Mouse (Mus musculus) small intestine, adult 2 months (tissue): Measurements from ENCODE around the gene Cabp4. TPM values are rescaled to one million over a fixed set of nuclear protein-coding genes. Genes with fewer than 3 reads are reported as not detected.

ENCODE experiments used
- H3K27ac ChIP-seq: fragments of 200-500 bp; 2 replicates; pipeline ENCODE4 v1.5.1; 2012; ENCODE audit warnings: low read depth, low read length, control low read depth, inconsistent platforms; ENCODE audit not compliant: insufficient read depth
- H3K27me3 ChIP-seq: fragments of 200-500 bp; 2 replicates; pipeline ENCODE4 v1.6.1; 2012; ENCODE audit warnings: mild to moderate bottlenecking, moderate library complexity, low read length, inconsistent platforms; ENCODE audit not compliant: control insufficient read depth, insufficient read depth
- H3K36me3 ChIP-seq: fragments of 200-500 bp; 2 replicates; pipeline ENCODE4 v1.6.1; 2012; ENCODE audit warnings: mild to moderate bottlenecking, low read length, control low read depth, inconsistent platforms; ENCODE audit not compliant: control insufficient read depth, insufficient read depth
- H3K4me1 ChIP-seq: fragments of 200-500 bp; 2 replicates; pipeline ENCODE4 v1.6.1; 2012; ENCODE audit warnings: low read length, inconsistent platforms, mixed read lengths; ENCODE audit not compliant: control insufficient read depth, insufficient read depth, insufficient read length
- H3K4me3 ChIP-seq: fragments of 200-500 bp; 2 replicates; pipeline ENCODE4 v1.5.1; 2012; ENCODE audit warnings: low read depth, mild to moderate bottlenecking, control low read depth, inconsistent platforms, low read length, moderate library complexity
- CTCF ChIP-seq: fragments of 200-500 bp; IDR thresholded peaks from 2 replicates; pipeline ENCODE4 v1.5.1; 2012; ENCODE audit warnings: low read depth, mild to moderate bottlenecking, control low read depth, inconsistent platforms, low read length, moderate library complexity, mixed read lengths; ENCODE audit not compliant: insufficient replicate concordance, insufficient read length; ENCODE audit errors: extremely low read depth
- POLR2A ChIP-seq: fragments of 200-500 bp; IDR thresholded peaks from 2 replicates; pipeline ENCODE4 v1.6.1; 2012; ENCODE audit warnings: low read depth, mild to moderate bottlenecking, control low read depth, inconsistent platforms, low read length, moderate library complexity
- WGBS: fragments of 180-500 bp; shearing (Covaris S2); methylation state at CpG from one replicate; pipeline ENCODE4 v1.1.7; 2018; 5-methylcytosine and 5-hydroxymethylcytosine counted together
- polyA plus RNA-seq: library from polyadenylated mRNA; depleted of rRNA; stranded (reverse); fragments of >200 nt; gene quantifications from 2 replicates; pipeline ENCODE4 v1.2.3, GENCODE M21; 2012

The Cabp4 gene
- polyA plus RNA-seq, 1 experiment, result 0.42 TPM

GRCm38 (mm10) chr19:4171393-4172290 lies 27.8 kb upstream of the Cabp4 start:
- H3K27me3 ChIP-seq, result no peaks in the 10 kb centered on the region
- H3K36me3 ChIP-seq, result no peaks in the 10 kb centered on the region
- H3K4me3 ChIP-seq, result no peak overlapping the region
- H3K4me1 ChIP-seq, result peaks cover 10% of the 10 kb centered on the region
- TF ChIP-seq POLR2A, result no peak; the same call in 1 of the 2 replicates
- no peak for TF ChIP-seq CTCF
- no peak overlapping the region for H3K27ac ChIP-seq
- 75% methylated on average over 13 of the region's 13 CpGs for WGBS

- Histone ChIP-seq H3K36me3 (no peaks in the 10 kb centered on the region), H3K27ac (no peak overlapping the region), H3K4me3 (no peak overlapping the region), H3K4me1 (peaks cover 10% of the 10 kb centered on the region), H3K27me3 (no peaks in the 10 kb centered on the region)
- 94% methylated on average over 10 of the region's 10 CpGs for WGBS
- TF ChIP-seq CTCF, result no peak
- no peak for TF ChIP-seq POLR2A
Observed at GRCm38 (mm10) chr19:4170723-4171392, 27.0 kb upstream of the Cabp4 start.

GRCm38 (mm10) chr19:4169810-4170209 lies 26.0 kb upstream of the Cabp4 start:
- Histone ChIP-seq H3K36me3 (no peaks in the 10 kb centered on the region), H3K27me3 (no peaks in the 10 kb centered on the region), H3K27ac (peak overlapping the region; percentile 72), H3K4me1 (peaks cover 7% of the 10 kb centered on the region), H3K4me3 (peak overlapping the region; percentile 70)
- TF ChIP-seq CTCF (no peak), POLR2A (no peak)
- whole genome bisulfite sequencing, result 4% methylated on average over 27 of the region's 27 CpGs

GRCm38 (mm10) chr19:4169378-4169784 lies 25.5 kb upstream of the Cabp4 start:
- Histone ChIP-seq H3K4me3 (peak overlapping the region; percentile 70), H3K4me1 (peaks cover 7% of the 10 kb centered on the region), H3K27me3 (no peaks in the 10 kb centered on the region), H3K27ac (peak overlapping the region; percentile 72), H3K36me3 (no peaks in the 10 kb centered on the region)
- WGBS, result under 1% methylated on average over 43 of the region's 43 CpGs
- peak; percentile 92 for TF ChIP-seq POLR2A
- peak; percentile 83 for TF ChIP-seq CTCF

- TF ChIP-seq CTCF (no peak), POLR2A (no peak)
- no peaks in the 10 kb centered on the region for H3K36me3 ChIP-seq
Observed at GRCm38 (mm10) chr19:4166678-4167476, 23.0 kb upstream of the Cabp4 start.

GRCm38 (mm10) chr19:4164721-4165120 lies 20.9 kb upstream of the Cabp4 start:
- H3K36me3 ChIP-seq, result peaks cover 6% of the 10 kb centered on the region
- no peak overlapping the region for H3K27ac ChIP-seq
- 75% methylated on average over 2 of the region's 2 CpGs for WGBS
- H3K4me3 ChIP-seq, result no peak overlapping the region
- TF ChIP-seq POLR2A, result no peak
- no peak for TF ChIP-seq CTCF
- H3K27me3 ChIP-seq, result no peaks in the 10 kb centered on the region
- H3K4me1 ChIP-seq, result peaks cover 8% of the 10 kb centered on the region; the same call in 1 of the 2 replicates

More at GRCm38 (mm10) chr19:4166678-4167476, 23.0 kb upstream of the Cabp4 start:
- no peak overlapping the region for H3K4me3 ChIP-seq
- H3K4me1 ChIP-seq, result peaks cover 15% of the 10 kb centered on the region
- 70% methylated on average over 9 of the region's 9 CpGs for WGBS
- no peaks in the 10 kb centered on the region for H3K27me3 ChIP-seq
- H3K27ac ChIP-seq, result no peak overlapping the region
